Mouse (Mus musculus): ENCODE measurements around the gene Nav2. TPM values are rescaled to one million over a fixed set of nuclear protein-coding genes. Genes with fewer than 3 reads are reported as not detected.

Gene Nav2
- polyA plus RNA-seq, 1 experiment from 2014 or later, result 6.0 TPM

DNA sequence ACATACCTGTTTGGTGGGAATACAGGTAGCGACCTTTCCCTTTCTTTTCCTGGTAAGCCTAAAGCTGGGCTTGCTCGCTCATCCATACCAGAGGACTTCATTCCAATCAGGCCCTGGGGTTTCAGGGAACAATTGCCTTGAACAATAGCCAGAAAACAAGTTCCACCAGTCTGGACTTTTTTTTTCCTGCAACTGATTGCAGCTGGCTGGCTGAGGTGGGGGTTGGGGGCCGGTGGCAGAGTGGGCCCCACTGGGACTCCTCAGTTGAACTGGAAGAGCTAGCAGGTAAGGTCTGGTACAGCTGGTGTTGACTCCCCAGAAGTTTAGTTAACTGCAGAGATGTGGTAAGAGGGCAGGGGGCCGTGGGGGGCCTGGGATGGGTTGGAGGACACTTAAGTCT, 619.0 kb downstream of the Nav2 start:
- Histone ChIP-seq H3K4me3 (ENCODE audit: low read depth, low read length) (no peak overlapping the region), H3K4me2 (replicated peaks; ENCODE audit: low read depth) (no peak overlapping the region), H3K9me3 (ENCODE audit: control insufficient read depth, low read length) (no peaks in the 10 kb centered on the region), H3K36me3 (ENCODE audit: control insufficient read depth, insufficient read depth, low read length) (no peaks in the 10 kb centered on the region), H3K27me3 (ENCODE audit: control insufficient read depth, insufficient read depth, low read length) (no peaks in the 10 kb centered on the region), H3K9ac (ENCODE audit: low read length) (no peak overlapping the region), H3K27ac (replicated peaks) (peak overlapping the region; percentile 71), H3K4me1 (replicated peaks; ENCODE audit: control insufficient read depth, insufficient read depth) (peaks cover 5% of the 10 kb centered on the region)
- TF ChIP-seq CTCF (IDR thresholded peaks at IDR 0.05; ENCODE audit: low read depth) (no peak), EP300 (optimal IDR thresholded peaks at IDR 0.05) (peak; percentile 74)
- peak; percentile 39 for ATAC-seq (ENCODE audit: low FRiP score, low TSS enrichment)
- peak; percentile 40 for DNase-seq (ENCODE audit: low spot score)
- 18% methylated on average over 4 of the region's 4 CpGs for WGBS

DNA sequence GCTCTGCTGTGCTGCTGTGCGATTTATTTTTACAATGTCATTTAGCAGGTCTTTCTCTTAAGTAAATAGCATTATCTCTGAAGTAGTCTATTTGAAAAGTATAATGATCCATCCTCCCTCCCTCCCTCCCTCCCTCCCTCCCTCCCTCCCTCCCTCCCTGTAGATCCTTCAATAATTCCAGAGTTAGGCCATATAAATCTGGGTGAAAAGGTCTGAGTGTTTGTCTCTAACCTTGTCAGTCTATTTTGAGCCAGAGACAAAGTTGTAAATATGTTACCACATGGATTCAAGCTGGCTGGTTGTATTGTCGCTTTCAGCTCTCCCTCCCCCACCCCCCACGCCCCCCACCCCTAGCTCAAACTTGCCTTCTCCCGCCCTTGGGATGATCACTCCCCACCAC, 619.4 kb downstream of the Nav2 start:
- no peak overlapping the region for H3K4me2 ChIP-seq (replicated peaks; ENCODE audit: low read depth)
- H3K9ac ChIP-seq (ENCODE audit: low read length), result no peak overlapping the region

DNA sequence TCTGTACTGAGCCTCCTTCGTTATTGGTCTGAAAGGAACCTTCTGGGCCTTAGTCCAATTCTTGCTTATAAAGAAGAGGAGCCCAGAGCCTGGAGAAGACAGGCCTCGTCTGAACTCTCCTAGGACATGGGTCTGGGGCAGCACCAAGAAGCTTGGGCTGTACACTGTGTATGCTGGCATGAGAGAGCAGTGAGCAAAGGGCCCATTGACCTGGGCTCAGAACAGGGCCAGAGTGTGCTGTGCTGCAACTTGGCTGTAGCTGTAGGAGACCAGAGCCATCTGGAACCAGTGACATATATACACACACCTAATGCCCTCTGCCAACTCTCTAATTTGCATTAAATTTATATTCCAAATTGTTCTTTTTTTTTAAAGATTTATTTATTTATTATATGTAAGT, 621.0 kb downstream of the Nav2 start:
- H3K9ac ChIP-seq (ENCODE audit: low read length), result no peak overlapping the region
- 33% methylated on average over 2 of the region's 2 CpGs for WGBS
- H3K4me2 ChIP-seq (replicated peaks; ENCODE audit: low read depth), result no peak overlapping the region
- H3K4me1 ChIP-seq (replicated peaks; ENCODE audit: control insufficient read depth, insufficient read depth), result peaks cover 3% of the 10 kb centered on the region
- TF ChIP-seq EP300 (optimal IDR thresholded peaks at IDR 0.05), result no peak
- no peak for TF ChIP-seq CTCF (IDR thresholded peaks at IDR 0.05; ENCODE audit: low read depth)
- no peak overlapping the region for H3K27ac ChIP-seq (replicated peaks)
- H3K36me3 ChIP-seq (ENCODE audit: control insufficient read depth, insufficient read depth, low read length), result no peaks in the 10 kb centered on the region
- H3K9me3 ChIP-seq (ENCODE audit: control insufficient read depth, low read length), result no peaks in the 10 kb centered on the region
- no peaks in the 10 kb centered on the region for H3K27me3 ChIP-seq (ENCODE audit: control insufficient read depth, insufficient read depth, low read length)
- ATAC-seq (ENCODE audit: low FRiP score, low TSS enrichment), result no peak
- no peak for DNase-seq (ENCODE audit: low spot score)
- no peak overlapping the region for H3K4me3 ChIP-seq (ENCODE audit: low read depth, low read length)

More for the DNA sequence above, 619.4 kb downstream of the Nav2 start:
- H3K27me3 ChIP-seq (ENCODE audit: control insufficient read depth, insufficient read depth, low read length), result no peaks in the 10 kb centered on the region
- DNase-seq (ENCODE audit: low spot score) (no peak), ATAC-seq (ENCODE audit: low FRiP score, low TSS enrichment) (no peak; the same call in 1 of the 2 replicates)
- no peak overlapping the region for H3K4me3 ChIP-seq (ENCODE audit: low read depth, low read length)
- peak overlapping the region; percentile 71 for H3K27ac ChIP-seq (replicated peaks)
- H3K4me1 ChIP-seq (replicated peaks; ENCODE audit: control insufficient read depth, insufficient read depth), result peaks cover 3% of the 10 kb centered on the region
- no peaks in the 10 kb centered on the region for H3K9me3 ChIP-seq (ENCODE audit: control insufficient read depth, low read length)
- H3K36me3 ChIP-seq (ENCODE audit: control insufficient read depth, insufficient read depth, low read length), result no peaks in the 10 kb centered on the region
- WGBS, result 18% methylated on average over 4 of the region's 4 CpGs
- TF ChIP-seq CTCF (IDR thresholded peaks at IDR 0.05; ENCODE audit: low read depth), result no peak
- no peak for TF ChIP-seq EP300 (optimal IDR thresholded peaks at IDR 0.05)

- Histone ChIP-seq H3K27ac (replicated peaks) (no peak overlapping the region), H3K4me1 (replicated peaks; ENCODE audit: control insufficient read depth, insufficient read depth) (no peaks in the 10 kb centered on the region), H3K9me3 (ENCODE audit: control insufficient read depth, low read length) (no peaks in the 10 kb centered on the region), H3K4me2 (replicated peaks; ENCODE audit: low read depth) (no peak overlapping the region), H3K9ac (ENCODE audit: low read length) (no peak overlapping the region), H3K36me3 (ENCODE audit: control insufficient read depth, insufficient read depth, low read length) (no peaks in the 10 kb centered on the region), H3K4me3 (ENCODE audit: low read depth, low read length) (no peak overlapping the region), H3K27me3 (ENCODE audit: control insufficient read depth, insufficient read depth, low read length) (no peaks in the 10 kb centered on the region)
- no peak for DNase-seq (ENCODE audit: low spot score)
- TF ChIP-seq CTCF (IDR thresholded peaks at IDR 0.05; ENCODE audit: low read depth) (no peak), EP300 (optimal IDR thresholded peaks at IDR 0.05) (no peak)
- 65% methylated on average over 8 of the region's 8 CpGs for WGBS
- no peak for ATAC-seq (ENCODE audit: low FRiP score, low TSS enrichment)
These were observed 625.1 kb downstream of the Nav2 start for GRCm38 (mm10) chr7:49533571-49533970.

- H3K36me3 ChIP-seq (ENCODE audit: control insufficient read depth, insufficient read depth, low read length), result no peaks in the 10 kb centered on the region
- DNase-seq (ENCODE audit: low spot score) (no peak), ATAC-seq (ENCODE audit: low FRiP score, low TSS enrichment) (no peak)
- H3K4me2 ChIP-seq (replicated peaks; ENCODE audit: low read depth), result no peak overlapping the region
- no peak overlapping the region for H3K9ac ChIP-seq (ENCODE audit: low read length)
- no peaks in the 10 kb centered on the region for H3K9me3 ChIP-seq (ENCODE audit: control insufficient read depth, low read length)
- H3K27ac ChIP-seq (replicated peaks), result no peak overlapping the region
- H3K4me1 ChIP-seq (replicated peaks; ENCODE audit: control insufficient read depth, insufficient read depth), result no peaks in the 10 kb centered on the region
- 73% methylated on average over 6 of the region's 6 CpGs for WGBS
- no peak for TF ChIP-seq EP300 (optimal IDR thresholded peaks at IDR 0.05)
- TF ChIP-seq CTCF (IDR thresholded peaks at IDR 0.05; ENCODE audit: low read depth), result no peak
- no peak overlapping the region for H3K4me3 ChIP-seq (ENCODE audit: low read depth, low read length)
- no peaks in the 10 kb centered on the region for H3K27me3 ChIP-seq (ENCODE audit: control insufficient read depth, insufficient read depth, low read length)
These were observed 625.7 kb downstream of the Nav2 start for GRCm38 (mm10) chr7:49534208-49534607.

DNA sequence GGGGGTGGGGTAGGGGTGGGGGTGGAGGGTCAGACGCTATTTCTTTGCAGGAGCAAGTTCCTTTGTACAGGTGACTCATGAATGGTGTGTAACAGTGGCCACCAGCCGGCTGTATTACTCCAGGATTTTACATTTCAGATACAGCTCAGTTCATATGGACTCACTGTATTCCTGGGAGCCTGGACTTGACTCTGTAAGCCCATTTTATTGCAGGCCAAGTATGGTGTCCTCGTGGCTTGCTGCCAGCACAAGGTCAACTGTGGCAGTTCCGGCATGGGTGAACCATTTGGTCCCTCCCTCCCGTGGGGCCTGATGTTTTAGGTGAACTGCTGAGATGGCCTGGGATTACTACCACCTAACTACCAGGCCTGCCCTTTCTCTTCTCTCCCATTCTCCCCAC, 629.8 kb downstream of the Nav2 start:
- Histone ChIP-seq H3K27ac (replicated peaks) (no peak overlapping the region), H3K36me3 (ENCODE audit: control insufficient read depth, insufficient read depth, low read length) (no peaks in the 10 kb centered on the region), H3K4me2 (replicated peaks; ENCODE audit: low read depth) (no peak overlapping the region), H3K4me3 (ENCODE audit: low read depth, low read length) (no peak overlapping the region), H3K27me3 (ENCODE audit: control insufficient read depth, insufficient read depth, low read length) (no peaks in the 10 kb centered on the region), H3K9ac (ENCODE audit: low read length) (no peak overlapping the region), H3K4me1 (replicated peaks; ENCODE audit: control insufficient read depth, insufficient read depth) (no peaks in the 10 kb centered on the region), H3K9me3 (ENCODE audit: control insufficient read depth, low read length) (no peaks in the 10 kb centered on the region)
- no peak for DNase-seq (ENCODE audit: low spot score)
- TF ChIP-seq EP300 (optimal IDR thresholded peaks at IDR 0.05) (no peak), CTCF (IDR thresholded peaks at IDR 0.05; ENCODE audit: low read depth) (no peak)
- no peak for ATAC-seq (ENCODE audit: low FRiP score, low TSS enrichment)
- 65% methylated on average over 5 of the region's 5 CpGs for WGBS
